Mouse (Mus musculus) heart, adult 2 months (tissue): Measurements from ENCODE around the gene Akap8. TPM values are rescaled to one million over a fixed set of nuclear protein-coding genes. Genes with fewer than 3 reads are reported as not detected.

ENCODE experiments used
- DNase-seq, 2 experiments: peaks; one replicate each; pipeline ENCODE4 v3.0.0; 2021
- H3K27ac ChIP-seq: fragments of 200-600 bp; 2 replicates; pipeline ENCODE4 v1.8.1; 2022
- H3K27me3 ChIP-seq: fragments of 200-500 bp; 2 replicates; pipeline ENCODE4 v1.6.1; 2012; ENCODE audit warnings: mild to moderate bottlenecking, low read length, inconsistent platforms, mixed read lengths; ENCODE audit not compliant: control insufficient read depth, insufficient read depth
- H3K36me3 ChIP-seq: fragments of 200-500 bp; 2 replicates; pipeline ENCODE4 v1.6.1; 2012; ENCODE audit warnings: low read length, inconsistent platforms; ENCODE audit not compliant: control insufficient read depth, insufficient read depth
- H3K4me1 ChIP-seq: fragments of 200-500 bp; 2 replicates; pipeline ENCODE4 v1.6.1; 2011; ENCODE audit warnings: low read length; ENCODE audit not compliant: control insufficient read depth, insufficient read depth
- H3K4me3 ChIP-seq: fragments of 200-600 bp; 2 replicates; pipeline ENCODE4 v1.8.1; 2022
- H3K79me2 ChIP-seq: fragments of 200-500 bp; replicated peaks from 2 replicates; pipeline ENCODE4 v1.6.1; 2012; ENCODE audit warnings: mild to moderate bottlenecking, inconsistent platforms, low read length, moderate library complexity, mixed read lengths; ENCODE audit not compliant: control insufficient read depth, insufficient read depth
- H3K9ac ChIP-seq: fragments of 200-500 bp; 2 replicates; pipeline ENCODE4 v1.6.1; 2012; ENCODE audit warnings: low read depth, mild to moderate bottlenecking, control low read depth, inconsistent platforms, low read length, mixed read lengths
- CTCF ChIP-seq: fragments of 200-600 bp; IDR thresholded peaks from 2 replicates; pipeline ENCODE4 v1.8.1; 2022; ENCODE audit warnings: antibody characterized with exemption, mild to moderate bottlenecking, moderate library complexity
- EP300 ChIP-seq: fragments of 200-500 bp; IDR thresholded peaks from 2 replicates; pipeline ENCODE4 v1.6.1; 2011; ENCODE audit warnings: low read depth, low read length, control low read depth; ENCODE audit not compliant: insufficient read depth
- POLR2A ChIP-seq: fragments of 200-500 bp; IDR thresholded peaks from 2 replicates; pipeline ENCODE4 v1.6.1; 2011; ENCODE audit warnings: mild to moderate bottlenecking, low read depth, low read length, control low read depth; ENCODE audit not compliant: insufficient read depth
- WGBS: fragments of 180-500 bp; shearing (Covaris S2); methylation state at CpG from one replicate; pipeline ENCODE4 v1.1.7; 2018; 5-methylcytosine and 5-hydroxymethylcytosine counted together
- intact Hi-C: fragments of 180-260 bp; cut with DNase I; formaldehyde crosslinking; loops from one replicate; pipeline ENCODE4 v1.15.1; 2025
- long read RNA-seq: library from polyadenylated mRNA; stranded (forward); transcript quantifications from one replicate; pipeline ENCODE4 v2.0.0, GENCODE M21; 2021
- polyA plus RNA-seq: library from polyadenylated mRNA; depleted of rRNA; stranded (reverse); fragments of >200 nt; gene quantifications from 2 replicates; pipeline ENCODE4 v1.2.3, GENCODE M21; 2012; rRNA removed
- total RNA-seq, 2 experiments: library from RNA; stranded (reverse); gene quantifications; 2 replicates each; pipeline ENCODE4 v1.2.3; 2021

The Akap8 gene
- total RNA-seq, result 10 to 100 TPM; 38.9 to 40.7 TPM
- 32.2 and 40.4 TPM in 2 replicates for polyA plus RNA-seq
- long read RNA-seq, transcript Akap8-201 (14 exons, 3,731 nt), result major isoform, 9 of 15 reads
- long read RNA-seq, partial matches to known transcripts, result 2 of 15 reads
- long read RNA-seq, other reads (novel, unspliced or antisense), result 4 of 15 reads

GRCm38 (mm10) chr17:32320597-32321389 is at the start of gene Akap8:
TSS of gene Akap8 (minus strand) at chr17:32321238.
- intact Hi-C loops, result loop anchor here (2.0 kb wide), 1 partner anchor 36 kb away; the partner anchor contains the start of gene Brd4
- peak within 1 kb of the TSS; percentile 98 for H3K27ac ChIP-seq
- H3K4me1 ChIP-seq, result peaks cover 9% of the 10 kb centered on the region
- no peaks in the 10 kb centered on the region for H3K27me3 ChIP-seq
- peak within 1 kb of the TSS; percentile 87 for H3K9ac ChIP-seq
- WGBS, result under 1% methylated on average over 83 of the region's 83 CpGs
- DNase-seq, result peak; percentile 94 to 99
- TF ChIP-seq POLR2A (peak; percentile 96), EP300 (peak; percentile 75), CTCF (peak; percentile 18)
- H3K36me3 ChIP-seq, result peaks cover 7% of the 10 kb centered on the region
- peak within 1 kb of the TSS; percentile 77 for H3K4me3 ChIP-seq
- H3K79me2 ChIP-seq, result 0 out of 2 replicates have a peak, but pooled peaks cover 1% of the 10 kb centered on the region

- Histone ChIP-seq H3K27me3 (no peaks in the 10 kb centered on the region), H3K4me1 (peaks cover 1% of the 10 kb centered on the region; the same call in 1 of the 2 replicates), H3K27ac (no peak overlapping the region), H3K79me2 (no peaks in the 10 kb centered on the region), H3K4me3 (no peak overlapping the region), H3K36me3 (no peaks in the 10 kb centered on the region), H3K9ac (no peak overlapping the region)
- DNase-seq, result no peak
- TF ChIP-seq CTCF, result no peak
- TF ChIP-seq POLR2A, result no peak
- no peak for TF ChIP-seq EP300
- WGBS, result 41% methylated on average over 12 of the region's 17 CpGs
- intact Hi-C loops, result loop anchor here (1.0 kb wide), 1 partner anchor 9 kb away; no protein-coding TSS in a partner anchor
These were observed 48.0 kb upstream of the Akap8 start for GRCm38 (mm10) chr17:32368991-32369578.

GRCm38 (mm10) chr17:32367706-32368105 is 46.7 kb upstream of the Akap8 start:
- H3K4me1 ChIP-seq, result peaks cover 6% of the 10 kb centered on the region
- 0 out of 2 replicates have a peak, but pooled peaks cover 2% of the 10 kb centered on the region for H3K79me2 ChIP-seq
- intact Hi-C loops, result loop anchor here (1.0 kb wide), 1 partner anchor 11 kb away; no protein-coding TSS in a partner anchor
- no peak overlapping the region for H3K9ac ChIP-seq
- H3K36me3 ChIP-seq, result no peaks in the 10 kb centered on the region
- H3K27me3 ChIP-seq, result no peaks in the 10 kb centered on the region
- WGBS, result 91% methylated on average over 11 of the region's 11 CpGs
- no peak for DNase-seq
- H3K27ac ChIP-seq, result no peak overlapping the region
- no peak for TF ChIP-seq EP300
- TF ChIP-seq CTCF, result no peak
- TF ChIP-seq POLR2A, result no peak
- H3K4me3 ChIP-seq, result no peak overlapping the region

- intact Hi-C loops, result loop anchor here (2.0 kb wide), 1 partner anchor 22 kb away; no protein-coding TSS in a partner anchor
- Histone ChIP-seq H3K27ac (no peak overlapping the region), H3K4me3 (no peak overlapping the region), H3K27me3 (no peaks in the 10 kb centered on the region), H3K79me2 (peaks cover 4% of the 10 kb centered on the region; the same call in 1 of the 2 replicates), H3K9ac (no peak overlapping the region), H3K36me3 (no peaks in the 10 kb centered on the region; the same call in 1 of the 2 replicates), H3K4me1 (peaks cover 7% of the 10 kb centered on the region)
- WGBS, result 53% methylated on average over 1 of the region's 1 CpGs
- DNase-seq, result no peak
- TF ChIP-seq POLR2A, result no peak
- TF ChIP-seq CTCF, result no peak
- no peak for TF ChIP-seq EP300
These were observed 44.3 kb upstream of the Akap8 start for GRCm38 (mm10) chr17:32365296-32365695.

GRCm38 (mm10) chr17:32364850-32365249 is 43.8 kb upstream of the Akap8 start:
- Histone ChIP-seq H3K79me2 (peaks cover 4% of the 10 kb centered on the region; the same call in 1 of the 2 replicates), H3K4me1 (peaks cover 7% of the 10 kb centered on the region), H3K27me3 (no peaks in the 10 kb centered on the region), H3K9ac (no peak overlapping the region), H3K4me3 (peak overlapping the region; percentile 88), H3K36me3 (no peaks in the 10 kb centered on the region; the same call in 1 of the 2 replicates), H3K27ac (peak overlapping the region; percentile 72)
- WGBS, result 43% methylated on average over 5 of the region's 5 CpGs
- TF ChIP-seq POLR2A, result no peak
- TF ChIP-seq CTCF, result no peak
- TF ChIP-seq EP300, result no peak
- no peak for DNase-seq
- intact Hi-C loops, result loop anchor here (2.0 kb wide), 1 partner anchor 22 kb away; no protein-coding TSS in a partner anchor
